Mouse (Mus musculus) kidney, embryonic 15.5 days (tissue): ENCODE results near the gene Gna14. TPM values are rescaled to one million over a fixed set of nuclear protein-coding genes. Genes with fewer than 3 reads are reported as not detected.

Source experiments
- ATAC-seq: fragments of 200-750 bp; cut with Nextera tagmentation; replicated peaks from 2 replicates; pipeline ENCODE4 v1.8.0; 2017; ENCODE audit warnings: moderate TSS enrichment; ENCODE audit not compliant: low FRiP score
- H3K27ac ChIP-seq: fragments of 300-500 bp; sonication (generic); 2 replicates; pipeline ENCODE4 v1.5.1; 2015; ENCODE audit warnings: mild to moderate bottlenecking, inconsistent platforms
- H3K27me3 ChIP-seq: fragments of 300-500 bp; sonication (generic); 2 replicates; pipeline ENCODE4 v1.6.1; 2015; ENCODE audit warnings: inconsistent platforms
- H3K36me3 ChIP-seq: fragments of 300-500 bp; sonication (generic); 2 replicates; pipeline ENCODE4 v1.6.1; 2015; ENCODE audit warnings: inconsistent platforms
- H3K4me1 ChIP-seq: fragments of 300-500 bp; sonication (generic); 2 replicates; pipeline ENCODE4 v1.6.1; 2015; ENCODE audit warnings: inconsistent platforms
- H3K4me2 ChIP-seq: fragments of 300-500 bp; sonication (generic); 2 replicates; pipeline ENCODE4 v1.6.1; 2015; ENCODE audit warnings: moderate library complexity, mild to moderate bottlenecking, inconsistent platforms
- H3K4me3 ChIP-seq: fragments of 300-500 bp; sonication (generic); replicated peaks from 2 replicates; pipeline ENCODE4 v1.5.1; 2015; ENCODE audit warnings: mild to moderate bottlenecking, inconsistent platforms
- H3K9ac ChIP-seq: fragments of 300-500 bp; sonication (generic); 2 replicates; pipeline ENCODE4 v1.6.1; 2015; ENCODE audit warnings: mild to moderate bottlenecking, inconsistent platforms
- H3K9me3 ChIP-seq: fragments of 300-500 bp; sonication (generic); replicated peaks from 2 replicates; pipeline ENCODE4 v1.6.1; 2016; ENCODE audit warnings: inconsistent platforms
- WGBS: fragments of 180-500 bp; shearing (Covaris S2); methylation state at CpG from one replicate; pipeline ENCODE4 v1.1.7; 2015; ENCODE audit warnings: mixed read lengths; 5-methylcytosine and 5-hydroxymethylcytosine counted together
- polyA plus RNA-seq: library from polyadenylated mRNA; unstranded; fragments of >200 nt; fragmentation: Nextera tagmentation; extraction: Ambion mirVana; gene quantifications from 2 replicates; pipeline ENCODE4 v1.2.1, GENCODE M21; 2015

The Gna14 gene
- polyA plus RNA-seq, 1 experiment from 2014 or later = 10.0 TPM

DNA sequence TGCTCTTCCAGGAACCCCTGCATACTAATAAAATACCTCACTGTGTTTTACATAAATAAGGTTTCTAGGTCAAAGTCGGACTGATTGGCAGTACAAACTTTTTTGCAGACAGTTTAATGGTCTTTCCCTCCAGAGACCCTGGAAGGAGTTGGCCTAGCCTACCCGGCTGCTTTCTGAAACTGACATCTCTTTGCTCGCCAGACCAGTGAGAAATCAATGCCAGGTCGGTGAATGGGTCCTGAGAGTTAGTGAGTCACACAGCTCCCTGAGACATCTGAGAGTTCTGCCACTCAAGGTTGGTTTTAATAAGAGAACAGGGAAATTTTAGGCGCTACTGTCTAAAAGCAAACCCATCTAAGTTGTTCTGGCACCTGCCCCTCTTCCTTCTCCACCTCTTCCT, 49.1 kb downstream of the Gna14 start:
- H3K4me2 ChIP-seq = no peak overlapping the region
- H3K36me3 ChIP-seq = no peaks in the 10 kb centered on the region
- H3K4me3 ChIP-seq = no peak overlapping the region
- no peaks in the 10 kb centered on the region for H3K9me3 ChIP-seq
- 32% methylated on average over 5 of the region's 5 CpGs for WGBS
- H3K27ac ChIP-seq = no peak overlapping the region
- H3K4me1 ChIP-seq = 0 out of 2 replicates have a peak, but pooled peaks cover 5% of the 10 kb centered on the region
- H3K27me3 ChIP-seq = no peaks in the 10 kb centered on the region
- H3K9ac ChIP-seq = no peak overlapping the region
- no peak for ATAC-seq

DNA sequence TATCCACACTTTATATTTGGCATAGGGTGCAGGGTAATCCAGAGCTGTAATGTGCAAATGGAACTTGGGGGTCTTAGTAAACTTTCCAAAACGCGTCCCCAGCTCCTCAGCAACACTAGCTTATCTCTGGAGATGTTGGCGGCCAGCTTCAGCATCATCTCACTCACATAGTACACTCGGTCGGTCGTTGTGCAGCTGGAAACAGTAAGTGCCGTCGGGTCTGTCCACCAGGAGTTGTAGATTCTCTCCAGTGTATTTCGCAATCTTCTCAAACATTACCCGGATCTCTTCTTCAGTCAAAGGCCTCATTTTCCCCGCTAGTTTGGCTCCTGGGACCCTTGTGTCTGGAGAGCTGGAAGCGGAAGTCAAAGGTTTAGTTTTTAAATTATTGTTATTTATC, 55.2 kb downstream of the Gna14 start:
- Histone ChIP-seq H3K9me3 (no peaks in the 10 kb centered on the region; the same call in 1 of the 2 replicates), H3K9ac (no peak overlapping the region)
- ATAC-seq = no peak

DNA sequence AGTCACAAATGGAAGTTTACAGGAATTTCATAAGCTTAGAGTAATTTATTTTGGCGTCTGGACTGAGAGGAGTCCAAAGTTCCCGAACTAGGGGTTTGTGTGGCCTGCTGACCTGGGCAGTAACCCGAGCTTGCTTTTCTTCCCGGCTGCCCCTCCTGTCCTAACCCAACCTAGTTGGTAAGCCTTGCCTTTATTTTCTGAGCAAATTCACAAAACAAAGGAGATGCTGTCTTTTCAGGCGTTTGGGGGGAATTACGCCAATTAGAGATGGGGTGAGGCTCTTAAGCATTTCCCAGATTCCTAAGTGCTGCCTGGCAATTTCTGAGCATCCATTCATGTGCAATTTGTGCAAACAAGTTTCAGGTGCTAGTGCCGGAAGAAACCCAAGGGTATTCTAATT, 55.9 kb downstream of the Gna14 start:
- 36% methylated on average over 7 of the region's 7 CpGs for WGBS
- no peaks in the 10 kb centered on the region for H3K27me3 ChIP-seq
- ATAC-seq = no peak
- H3K27ac ChIP-seq = no peak overlapping the region
- no peak overlapping the region for H3K9ac ChIP-seq
- H3K4me1 ChIP-seq = peaks cover 4% of the 10 kb centered on the region; the same call in 1 of the 2 replicates
- no peak overlapping the region for H3K4me2 ChIP-seq
- H3K4me3 ChIP-seq = no peak overlapping the region
- H3K36me3 ChIP-seq = no peaks in the 10 kb centered on the region
- H3K9me3 ChIP-seq = no peaks in the 10 kb centered on the region; the same call in 1 of the 2 replicates

More for the DNA sequence above, 55.2 kb downstream of the Gna14 start:
- H3K27me3 ChIP-seq = no peaks in the 10 kb centered on the region
- H3K4me1 ChIP-seq = peaks cover 4% of the 10 kb centered on the region; the same call in 1 of the 2 replicates
- no peaks in the 10 kb centered on the region for H3K36me3 ChIP-seq
- WGBS = 72% methylated on average over 12 of the region's 12 CpGs
- no peak overlapping the region for H3K4me3 ChIP-seq
- H3K27ac ChIP-seq = no peak overlapping the region
- no peak overlapping the region for H3K4me2 ChIP-seq

DNA sequence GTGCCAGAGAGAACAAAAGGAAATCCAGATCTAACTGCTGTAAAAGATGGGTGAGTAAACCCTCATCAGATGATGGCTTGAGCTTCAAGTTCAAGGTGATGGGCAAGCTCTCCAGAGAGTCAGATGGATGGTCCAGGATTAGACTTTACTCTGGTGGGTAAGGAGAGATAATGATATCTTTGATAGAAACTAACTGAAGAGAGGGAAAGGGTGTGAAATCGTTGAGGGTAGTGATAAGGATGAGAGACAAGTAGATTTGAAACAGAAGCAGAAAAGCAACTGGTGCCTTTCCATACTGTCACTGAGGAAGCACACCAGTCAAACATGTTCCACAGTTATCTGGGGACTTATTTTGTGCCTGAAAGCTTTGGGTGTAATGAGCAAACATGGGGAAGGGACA, 56.9 kb downstream of the Gna14 start:
- Histone ChIP-seq H3K4me1 (peaks cover 4% of the 10 kb centered on the region; the same call in 1 of the 2 replicates), H3K36me3 (no peaks in the 10 kb centered on the region), H3K4me3 (no peak overlapping the region), H3K27ac (no peak overlapping the region), H3K4me2 (no peak overlapping the region), H3K27me3 (no peaks in the 10 kb centered on the region), H3K9me3 (no peaks in the 10 kb centered on the region; the same call in 1 of the 2 replicates), H3K9ac (no peak overlapping the region)
- ATAC-seq = no peak
- 85% methylated on average over 1 of the region's 1 CpGs for WGBS

DNA sequence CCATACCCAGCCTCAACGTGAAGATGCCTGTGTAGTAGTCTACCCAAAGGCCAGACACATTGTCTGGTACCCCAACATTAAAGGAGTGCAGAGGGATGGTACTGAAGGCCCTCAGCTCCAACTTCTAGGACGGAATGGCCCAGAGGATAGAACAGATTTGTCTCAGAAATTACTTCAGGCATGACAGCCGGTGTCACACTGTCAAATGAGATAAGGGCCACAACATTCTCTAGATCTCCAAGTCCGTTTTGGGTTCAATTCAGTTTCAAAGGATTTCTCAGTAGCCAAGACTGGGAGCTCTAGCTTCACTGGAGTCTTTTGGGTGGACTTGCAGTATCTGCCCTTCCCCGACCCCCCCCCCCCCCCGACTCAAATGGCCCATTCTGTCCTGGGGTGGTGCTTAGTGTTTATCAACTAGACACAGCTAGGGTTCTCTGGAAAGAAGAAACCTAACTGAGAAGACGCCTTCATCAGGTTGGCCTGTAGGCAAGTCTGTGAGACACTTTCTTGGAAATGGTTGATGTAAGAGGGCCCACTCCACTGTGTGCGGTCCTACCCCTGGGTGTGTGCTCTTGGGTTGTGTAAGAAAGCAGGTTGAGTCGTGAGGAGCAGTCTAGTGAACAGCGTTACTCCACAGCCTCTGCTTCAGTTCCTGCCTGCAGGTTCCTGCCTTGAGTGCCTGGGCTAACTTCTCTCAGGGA, 59.4 kb downstream of the Gna14 start:
- no peak for ATAC-seq
- Histone ChIP-seq H3K4me3 (no peak overlapping the region), H3K4me1 (peaks cover 4% of the 10 kb centered on the region; the same call in 1 of the 2 replicates), H3K36me3 (no peaks in the 10 kb centered on the region), H3K9ac (no peak overlapping the region), H3K27ac (no peak overlapping the region), H3K27me3 (no peaks in the 10 kb centered on the region), H3K4me2 (no peak overlapping the region), H3K9me3 (no peaks in the 10 kb centered on the region; the same call in 1 of the 2 replicates)
- 89% methylated on average over 10 of the region's 10 CpGs for WGBS

DNA sequence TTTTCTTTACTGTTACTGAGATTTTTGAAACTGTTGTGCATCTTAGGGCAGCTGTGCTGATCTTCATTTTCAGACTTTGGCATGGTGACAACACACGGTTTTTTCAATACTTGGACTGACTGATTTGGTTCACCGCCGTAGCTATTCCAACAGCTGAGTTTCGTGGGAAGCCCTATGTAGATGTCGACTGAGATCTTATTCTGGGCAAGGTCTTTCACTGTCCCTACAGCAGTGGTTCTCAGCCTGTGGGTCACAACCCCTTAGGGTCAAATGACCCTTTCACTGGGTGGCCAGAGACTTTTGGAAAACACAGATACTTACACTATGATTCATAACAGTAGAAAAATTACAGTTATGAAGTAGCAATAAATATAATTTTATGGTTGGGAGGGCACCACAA, 60.5 kb downstream of the Gna14 start:
- 69% methylated on average over 5 of the region's 5 CpGs for WGBS
- Histone ChIP-seq H3K4me2 (no peak overlapping the region), H3K4me3 (no peak overlapping the region), H3K9me3 (no peaks in the 10 kb centered on the region; the same call in 1 of the 2 replicates), H3K4me1 (peaks cover 8% of the 10 kb centered on the region; the same call in 1 of the 2 replicates), H3K36me3 (no peaks in the 10 kb centered on the region), H3K27ac (no peak overlapping the region), H3K9ac (no peak overlapping the region), H3K27me3 (no peaks in the 10 kb centered on the region)
- ATAC-seq = no peak

DNA sequence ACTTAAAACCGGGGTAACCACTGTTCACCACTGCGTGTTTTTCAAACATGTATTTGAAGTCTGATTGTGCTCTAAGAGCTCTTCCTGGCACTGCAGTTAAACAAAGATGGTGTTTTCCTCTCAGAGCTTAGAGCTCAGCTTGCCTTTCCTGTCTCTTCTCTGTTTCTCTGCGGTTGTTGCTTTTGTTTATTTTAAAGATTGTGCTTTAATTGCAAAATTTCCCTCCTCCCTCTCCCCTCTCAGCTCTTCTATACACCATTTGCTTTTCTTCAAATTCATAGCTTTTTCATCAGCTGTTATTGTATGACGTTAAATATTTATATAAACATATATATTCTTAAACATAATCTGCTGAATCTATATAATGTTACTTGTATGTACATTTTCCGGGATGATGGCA, 66.5 kb downstream of the Gna14 start:
- H3K9me3 ChIP-seq = no peaks in the 10 kb centered on the region
- no peaks in the 10 kb centered on the region for H3K36me3 ChIP-seq
- no peak overlapping the region for H3K4me2 ChIP-seq
- H3K27ac ChIP-seq = no peak overlapping the region; the same call in 1 of the 2 replicates
- H3K9ac ChIP-seq = no peak overlapping the region
- 71% methylated on average over 5 of the region's 5 CpGs for WGBS
- H3K4me1 ChIP-seq = 0 out of 2 replicates have a peak, but pooled peaks cover 5% of the 10 kb centered on the region
- H3K27me3 ChIP-seq = no peaks in the 10 kb centered on the region
- no peak overlapping the region for H3K4me3 ChIP-seq
- ATAC-seq = no peak

DNA sequence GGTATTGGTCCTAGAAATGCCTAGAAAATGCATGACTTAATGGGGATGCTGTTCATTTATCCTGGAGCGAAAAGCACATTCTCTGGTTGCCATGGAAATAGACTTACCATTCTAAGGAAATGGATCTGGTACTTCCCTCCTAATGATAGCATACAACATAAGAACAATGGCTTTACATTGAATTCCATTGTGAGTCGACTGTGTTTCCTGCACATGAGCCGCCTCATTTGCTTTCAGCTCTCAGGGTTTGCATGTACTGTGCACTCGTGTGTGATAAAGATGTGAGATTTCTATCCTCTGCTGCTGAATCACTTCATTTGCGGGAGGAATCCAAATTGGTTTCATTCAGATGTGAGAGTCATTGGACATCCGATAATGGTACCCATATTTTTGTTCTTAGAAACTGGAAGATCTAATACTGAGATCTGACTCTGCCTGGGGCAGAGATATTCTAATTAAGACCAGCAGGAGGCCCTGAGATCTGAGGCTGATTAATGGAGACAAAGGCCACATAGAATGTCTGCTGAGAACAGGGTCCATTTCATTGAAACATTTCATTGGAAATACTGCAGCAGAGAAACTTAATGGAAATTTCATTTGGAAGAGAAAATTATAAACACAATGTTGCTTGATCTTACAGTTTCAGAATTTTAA, 71.3 kb downstream of the Gna14 start:
- H3K9me3 ChIP-seq = no peaks in the 10 kb centered on the region
- 0 out of 2 replicates have a peak, but pooled peaks cover 5% of the 10 kb centered on the region for H3K4me1 ChIP-seq
- H3K36me3 ChIP-seq = no peaks in the 10 kb centered on the region
- no peaks in the 10 kb centered on the region for H3K27me3 ChIP-seq
- no peak overlapping the region for H3K4me3 ChIP-seq
- ATAC-seq = no peak
- WGBS = 75% methylated on average over 6 of the region's 6 CpGs
- no peak overlapping the region for H3K27ac ChIP-seq
- no peak overlapping the region for H3K9ac ChIP-seq
- H3K4me2 ChIP-seq = no peak overlapping the region

DNA sequence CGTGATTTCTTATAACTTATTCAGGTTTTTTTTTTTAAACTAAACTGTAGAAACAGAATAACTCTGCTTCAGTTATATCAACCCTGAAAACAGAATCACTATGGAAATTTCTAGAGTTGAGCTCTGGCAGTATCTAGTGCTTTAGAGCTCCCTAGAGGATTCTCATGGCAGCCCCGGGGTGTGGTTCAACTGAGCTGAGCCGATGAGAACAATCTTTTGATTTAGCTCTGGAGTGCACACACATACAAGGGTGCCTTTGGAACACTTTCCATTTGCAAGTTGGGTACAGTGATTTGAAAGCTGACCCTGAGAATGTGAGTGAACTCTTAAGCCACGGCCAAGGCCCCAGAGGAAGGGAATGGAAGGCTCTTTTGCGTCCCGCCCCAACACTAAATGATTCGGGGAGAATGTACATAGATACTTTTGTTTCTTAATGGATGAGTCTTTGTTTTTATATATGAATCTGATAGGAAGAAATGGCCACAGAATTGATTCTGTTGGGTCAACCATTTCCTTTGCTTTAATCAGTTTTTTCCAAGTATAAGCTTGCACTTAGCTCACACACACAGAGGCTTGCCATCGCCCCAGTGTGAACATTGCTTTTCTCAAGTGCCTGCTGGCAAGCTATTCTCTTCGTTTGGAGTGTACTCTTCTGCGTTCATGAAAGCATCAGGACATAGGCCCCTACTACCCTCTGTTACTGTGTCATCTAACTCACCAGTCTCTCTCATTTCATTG, 75.0 kb downstream of the Gna14 start:
- H3K4me1 ChIP-seq = 0 out of 2 replicates have a peak, but pooled peaks cover 5% of the 10 kb centered on the region
- no peak overlapping the region for H3K27ac ChIP-seq
- no peaks in the 10 kb centered on the region for H3K27me3 ChIP-seq
- H3K9ac ChIP-seq = no peak overlapping the region
- WGBS = 84% methylated on average over 10 of the region's 10 CpGs
- no peak overlapping the region for H3K4me3 ChIP-seq
- no peak overlapping the region for H3K4me2 ChIP-seq
- H3K9me3 ChIP-seq = no peaks in the 10 kb centered on the region
- no peak for ATAC-seq
- no peaks in the 10 kb centered on the region for H3K36me3 ChIP-seq

DNA sequence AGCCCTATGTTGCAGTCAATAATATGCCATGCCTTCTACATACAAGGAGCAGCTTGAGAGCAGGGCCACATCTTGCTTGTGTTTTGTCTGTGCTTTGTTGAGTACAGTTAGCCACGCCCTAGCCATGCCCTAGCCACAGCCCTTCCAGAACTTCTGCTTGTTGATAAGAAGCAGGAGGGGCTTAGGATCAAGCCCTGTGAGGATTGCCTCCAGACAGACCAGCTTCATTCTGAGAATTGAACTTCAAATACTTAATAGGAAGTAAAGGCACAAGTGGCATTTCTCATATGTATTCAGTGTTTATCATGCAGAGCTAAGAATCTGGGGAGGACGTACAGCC, 75.5 kb downstream of the Gna14 start:
- H3K36me3 ChIP-seq = no peaks in the 10 kb centered on the region
- no peak overlapping the region for H3K27ac ChIP-seq
- no peak overlapping the region for H3K4me2 ChIP-seq
- WGBS = 68% methylated on average over 2 of the region's 2 CpGs
- ATAC-seq = no peak; the same call in 1 of the 2 replicates
- no peak overlapping the region for H3K4me3 ChIP-seq
- 0 out of 2 replicates have a peak, but pooled peaks cover 5% of the 10 kb centered on the region for H3K4me1 ChIP-seq
- H3K9ac ChIP-seq = no peak overlapping the region
- H3K27me3 ChIP-seq = no peaks in the 10 kb centered on the region
- no peaks in the 10 kb centered on the region for H3K9me3 ChIP-seq

DNA sequence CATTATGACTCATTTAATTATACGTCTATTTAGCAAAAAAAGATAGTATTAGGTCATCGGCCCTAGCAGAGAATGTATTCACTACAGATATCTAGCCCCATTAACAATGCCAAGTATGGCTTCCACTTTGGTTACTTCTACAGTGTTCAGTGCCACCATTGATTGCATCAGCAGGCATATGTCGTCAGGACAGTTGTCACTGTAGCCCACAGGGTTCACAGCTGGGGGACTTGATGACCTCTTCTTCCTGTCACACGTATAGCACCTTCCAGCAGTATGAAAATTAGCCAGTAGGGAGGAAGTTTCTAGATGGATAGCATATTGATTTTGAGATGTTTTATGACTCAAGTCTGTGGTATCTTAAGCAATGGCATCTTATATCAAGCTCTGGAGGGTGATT, 78.6 kb downstream of the Gna14 start:
- WGBS = 64% methylated on average over 4 of the region's 4 CpGs
- H3K9me3 ChIP-seq = no peaks in the 10 kb centered on the region
- H3K27me3 ChIP-seq = no peaks in the 10 kb centered on the region
- H3K9ac ChIP-seq = no peak overlapping the region
- no peak for ATAC-seq
- H3K27ac ChIP-seq = no peak overlapping the region
- no peak overlapping the region for H3K4me2 ChIP-seq
- H3K36me3 ChIP-seq = no peaks in the 10 kb centered on the region
- 0 out of 2 replicates have a peak, but pooled peaks cover 5% of the 10 kb centered on the region for H3K4me1 ChIP-seq
- H3K4me3 ChIP-seq = no peak overlapping the region

DNA sequence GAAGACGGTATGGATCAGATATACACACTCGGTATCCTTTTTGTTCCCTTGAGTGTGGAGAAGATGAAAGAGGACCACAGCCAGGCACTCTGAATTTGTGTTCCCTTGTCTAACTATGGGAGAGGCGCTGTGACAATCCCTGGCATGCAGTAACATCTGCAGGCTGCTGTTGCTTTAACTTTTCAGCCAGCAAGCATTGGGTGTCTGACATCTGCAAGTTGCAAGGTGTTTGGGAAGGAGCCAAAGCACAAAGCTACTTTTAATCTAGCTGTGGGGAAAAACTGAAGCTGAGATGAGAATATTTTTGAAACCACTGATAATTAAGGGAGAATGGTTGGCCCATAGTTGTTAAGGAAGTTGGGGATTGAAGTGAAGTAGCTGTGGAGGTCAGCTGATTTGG, 83.0 kb downstream of the Gna14 start:
- WGBS = 79% methylated on average over 3 of the region's 3 CpGs
- no peak for ATAC-seq

More for the DNA sequence above, 83.0 kb downstream of the Gna14 start:
- no peak overlapping the region for H3K9ac ChIP-seq
- no peak overlapping the region for H3K4me2 ChIP-seq
- H3K4me3 ChIP-seq = no peak overlapping the region
- no peak overlapping the region for H3K27ac ChIP-seq
- H3K27me3 ChIP-seq = no peaks in the 10 kb centered on the region
- no peaks in the 10 kb centered on the region for H3K36me3 ChIP-seq
- H3K4me1 ChIP-seq = no peaks in the 10 kb centered on the region
- no peaks in the 10 kb centered on the region for H3K9me3 ChIP-seq
